Mouse (Mus musculus): Measurements from ENCODE around the gene Nfrkb. TPM values are rescaled to one million over a fixed set of nuclear protein-coding genes. Genes with fewer than 3 reads are reported as not detected.
A peak's percentile ranks its signal among the peaks of the same experiment; 100 is the strongest.

Gene Nfrkb
- polyA plus RNA-seq, 1 experiment from 2014 or later: 27.5 TPM

DNA sequence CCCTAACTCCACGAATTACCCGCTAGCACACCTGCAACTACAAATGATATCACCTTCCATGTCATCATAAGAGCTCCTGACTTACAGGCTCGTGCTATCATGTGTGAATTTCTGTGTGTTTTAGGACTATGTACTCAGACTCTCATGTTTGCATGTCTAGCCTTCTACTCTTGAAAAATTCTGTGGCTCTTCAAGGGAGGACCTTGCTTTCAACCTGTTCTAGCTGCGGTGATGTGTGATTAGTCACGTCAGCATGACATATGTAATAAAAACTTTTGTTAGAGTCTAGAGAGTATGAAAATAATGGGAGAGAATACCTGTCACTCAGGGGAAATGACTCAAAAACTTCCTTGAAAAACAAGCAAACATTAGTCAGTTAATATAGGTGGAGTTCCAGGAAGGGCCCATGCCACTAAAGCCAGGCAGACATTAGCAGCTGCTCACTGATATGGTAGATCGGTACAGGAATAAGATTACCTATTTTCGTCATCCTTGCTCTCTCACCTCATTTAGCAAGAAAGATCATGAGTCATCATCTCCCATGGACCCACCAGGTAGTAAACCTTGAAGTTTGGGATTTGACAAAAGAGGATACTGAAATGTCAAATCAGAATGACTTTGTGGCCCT lies 63.3 kb downstream of the Nfrkb start:
- DNase-seq (ENCODE audit: low spot score): no peak
- WGBS: 85% methylated on average over 7 of the region's 7 CpGs
- H3K27me3 ChIP-seq (replicated peaks; ENCODE audit: control insufficient read depth, insufficient read depth, low read length): no peaks in the 10 kb centered on the region
- no peaks in the 10 kb centered on the region; the same call in 1 of the 2 replicates for H3K4me1 ChIP-seq (replicated peaks; ENCODE audit: control insufficient read depth, insufficient read depth, low read length)
- no peak overlapping the region for H3K4me3 ChIP-seq (ENCODE audit: low read depth, low read length)
- no peak overlapping the region for H3K27ac ChIP-seq (ENCODE audit: low read depth)
- no peaks in the 10 kb centered on the region for H3K36me3 ChIP-seq (ENCODE audit: control insufficient read depth, insufficient read depth, low read length)
- no peak overlapping the region for H3K4me2 ChIP-seq (ENCODE audit: low read length)
- H3K9me3 ChIP-seq (ENCODE audit: control insufficient read depth, low read length): no peaks in the 10 kb centered on the region
- no peak overlapping the region for H3K9ac ChIP-seq (ENCODE audit: low read length)
- no peak for ATAC-seq (replicated peaks; ENCODE audit: low FRiP score, low TSS enrichment, low read depth)

GRCm38 (mm10) chr9:31452166-31452565 lies 66.2 kb downstream of the Nfrkb start:
- H3K36me3 ChIP-seq (ENCODE audit: control insufficient read depth, insufficient read depth, low read length): no peaks in the 10 kb centered on the region
- H3K9ac ChIP-seq (ENCODE audit: low read length): no peak overlapping the region
- H3K9me3 ChIP-seq (ENCODE audit: control insufficient read depth, low read length): no peaks in the 10 kb centered on the region
- WGBS: 46% methylated on average over 10 of the region's 10 CpGs
- H3K4me2 ChIP-seq (ENCODE audit: low read length): no peak overlapping the region
- no peak overlapping the region for H3K27ac ChIP-seq (ENCODE audit: low read depth)
- no peaks in the 10 kb centered on the region; the same call in 1 of the 2 replicates for H3K4me1 ChIP-seq (replicated peaks; ENCODE audit: control insufficient read depth, insufficient read depth, low read length)
- no peaks in the 10 kb centered on the region for H3K27me3 ChIP-seq (replicated peaks; ENCODE audit: control insufficient read depth, insufficient read depth, low read length)
- DNase-seq (ENCODE audit: low spot score) (no peak), ATAC-seq (replicated peaks; ENCODE audit: low FRiP score, low TSS enrichment, low read depth) (no peak; the same call in 1 of the 2 replicates)
- no peak overlapping the region for H3K4me3 ChIP-seq (ENCODE audit: low read depth, low read length)

DNA sequence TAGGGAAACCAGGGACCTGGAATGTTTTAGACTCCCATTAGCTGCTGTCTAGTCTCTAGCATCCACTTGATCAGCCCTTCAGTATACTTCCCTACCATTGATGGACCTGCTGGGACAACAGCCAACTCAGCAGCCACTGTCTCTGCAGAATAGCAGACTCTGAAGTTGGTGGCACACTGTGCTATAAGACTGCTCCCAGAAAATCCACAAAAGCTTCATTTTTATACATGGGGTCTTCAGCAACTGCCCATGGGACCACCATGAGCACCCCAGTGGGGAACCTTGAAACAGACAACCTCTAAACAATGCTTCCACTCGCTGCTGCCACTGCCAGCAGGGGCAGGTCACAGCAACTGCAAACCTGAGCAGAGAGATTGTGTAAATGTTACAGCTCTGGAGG lies 68.4 kb downstream of the Nfrkb start:
- Histone ChIP-seq H3K27me3 (replicated peaks; ENCODE audit: control insufficient read depth, insufficient read depth, low read length) (no peaks in the 10 kb centered on the region), H3K27ac (ENCODE audit: low read depth) (no peak overlapping the region), H3K9ac (ENCODE audit: low read length) (no peak overlapping the region), H3K4me1 (replicated peaks; ENCODE audit: control insufficient read depth, insufficient read depth, low read length) (no peaks in the 10 kb centered on the region; the same call in 1 of the 2 replicates), H3K9me3 (ENCODE audit: control insufficient read depth, low read length) (no peaks in the 10 kb centered on the region), H3K4me2 (ENCODE audit: low read length) (no peak overlapping the region), H3K36me3 (ENCODE audit: control insufficient read depth, insufficient read depth, low read length) (no peaks in the 10 kb centered on the region), H3K4me3 (ENCODE audit: low read depth, low read length) (no peak overlapping the region)
- DNase-seq (ENCODE audit: low spot score) (no peak), ATAC-seq (replicated peaks; ENCODE audit: low FRiP score, low TSS enrichment, low read depth) (no peak)
- 46% methylated on average over 1 of the region's 1 CpGs for WGBS

DNA sequence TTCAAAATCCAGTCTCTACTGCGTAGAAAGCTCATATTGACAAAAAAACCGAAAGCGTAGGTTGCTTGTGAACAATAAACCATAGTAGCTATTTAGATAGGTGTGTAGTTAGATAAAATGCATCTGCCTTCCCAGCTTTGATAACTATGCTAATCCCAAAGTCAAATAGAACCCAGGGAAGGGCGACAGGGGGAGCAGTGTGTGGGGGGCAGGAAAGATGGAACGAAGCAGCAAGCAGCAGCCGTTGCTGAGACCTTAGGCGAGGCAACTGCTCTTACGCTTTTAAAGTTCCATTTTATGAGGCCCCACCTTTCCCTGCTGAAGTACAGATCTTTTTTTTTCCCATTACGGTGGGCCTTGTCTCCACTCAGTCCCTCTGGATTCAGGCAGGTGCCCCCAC lies 77.2 kb downstream of the Nfrkb start:
- no peaks in the 10 kb centered on the region for H3K4me1 ChIP-seq (replicated peaks; ENCODE audit: control insufficient read depth, insufficient read depth, low read length)
- no peaks in the 10 kb centered on the region for H3K9me3 ChIP-seq (ENCODE audit: control insufficient read depth, low read length)
- no peaks in the 10 kb centered on the region for H3K36me3 ChIP-seq (ENCODE audit: control insufficient read depth, insufficient read depth, low read length)
- H3K27me3 ChIP-seq (replicated peaks; ENCODE audit: control insufficient read depth, insufficient read depth, low read length): peaks cover 23% of the 10 kb centered on the region
- H3K27ac ChIP-seq (ENCODE audit: low read depth): no peak overlapping the region
- ATAC-seq (replicated peaks; ENCODE audit: low FRiP score, low TSS enrichment, low read depth) (peak; percentile 53; the same call in 1 of the 2 replicates), DNase-seq (ENCODE audit: low spot score) (no peak)
- H3K4me3 ChIP-seq (ENCODE audit: low read depth, low read length): peak overlapping the region; percentile 23; the same call in 1 of the 2 replicates
- H3K4me2 ChIP-seq (ENCODE audit: low read length): peak overlapping the region; percentile 45
- 47% methylated on average over 9 of the region's 9 CpGs for WGBS
- no peak overlapping the region for H3K9ac ChIP-seq (ENCODE audit: low read length)

DNA sequence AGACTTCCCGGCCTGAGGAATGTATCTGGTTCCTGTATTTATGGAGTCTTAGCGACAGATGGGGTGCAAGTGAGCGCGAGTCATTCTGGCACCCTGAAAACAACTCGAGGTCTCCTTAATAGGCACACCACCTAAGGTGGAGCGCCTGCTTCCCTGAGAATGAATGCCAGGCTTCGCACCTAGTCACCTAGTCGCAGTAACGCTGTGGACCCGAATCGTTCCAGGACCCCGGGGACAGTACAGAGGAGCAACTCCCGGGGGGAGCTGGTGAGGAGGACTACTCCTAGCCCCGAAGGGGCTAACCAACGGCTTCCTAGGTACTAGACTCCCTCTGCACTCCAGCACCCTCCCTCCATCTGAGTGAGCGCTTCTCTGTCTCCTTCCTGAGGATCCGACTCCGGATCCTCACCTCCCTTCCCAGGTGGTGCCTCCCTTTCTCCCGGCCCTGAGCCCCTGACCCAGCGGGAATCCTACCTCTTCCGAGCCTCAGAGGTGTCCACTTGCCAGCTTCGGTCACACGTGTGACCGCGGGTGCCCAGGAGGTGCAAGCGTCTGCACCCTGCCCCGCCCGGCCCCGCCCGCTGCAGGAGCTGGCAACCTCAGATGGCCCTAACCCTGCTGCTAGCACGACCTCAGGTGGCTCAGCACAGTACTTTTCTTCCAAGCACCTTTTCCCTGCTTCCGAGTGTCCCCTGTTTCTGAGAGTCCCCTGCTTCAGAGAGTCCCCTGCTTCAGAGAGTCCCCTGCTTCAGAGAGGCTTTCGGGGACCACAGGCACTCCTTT lies 77.9 kb downstream of the Nfrkb start, which contains the start of gene Tmem45b:
Tmem45b (minus strand) TSS at position 771 of the 783 bp plus-strand sequence.
- Histone ChIP-seq H3K36me3 (ENCODE audit: control insufficient read depth, insufficient read depth, low read length) (no peaks in the 10 kb centered on the region), H3K27ac (ENCODE audit: low read depth) (no peak within 1 kb of the TSS; the same call in 1 of the 2 replicates), H3K4me3 (ENCODE audit: low read depth, low read length) (peak within 1 kb of the TSS; percentile 23), H3K9ac (ENCODE audit: low read length) (no peak within 1 kb of the TSS), H3K9me3 (ENCODE audit: control insufficient read depth, low read length) (no peaks in the 10 kb centered on the region), H3K4me2 (ENCODE audit: low read length) (peak within 1 kb of the TSS; percentile 45), H3K27me3 (replicated peaks; ENCODE audit: control insufficient read depth, insufficient read depth, low read length) (peaks cover 23% of the 10 kb centered on the region), H3K4me1 (replicated peaks; ENCODE audit: control insufficient read depth, insufficient read depth, low read length) (no peaks in the 10 kb centered on the region)
- ATAC-seq (replicated peaks; ENCODE audit: low FRiP score, low TSS enrichment, low read depth): peak; percentile 84
- WGBS: 5% methylated on average over 33 of the region's 33 CpGs
- peak; percentile 58 for DNase-seq (ENCODE audit: low spot score)

Other genes with a start within 250 kb of the Nfrkb start
- 220 and 232 TPM in 2 replicates for gene Aplp2, start 174.4 kb upstream of the Nfrkb start, polyA plus RNA-seq (2014; fragmentation: Nextera tagmentation; extraction: Ambion mirVana)
- 6.0 and 6.4 TPM in 2 replicates for gene Prdm10, start 105.7 kb upstream of the Nfrkb start, polyA plus RNA-seq (2014; fragmentation: Nextera tagmentation; extraction: Ambion mirVana)
- gene Tmem45b, start 78.3 kb downstream of the Nfrkb start, polyA plus RNA-seq (2014; fragmentation: Nextera tagmentation; extraction: Ambion mirVana): 43.2 and 51.3 TPM in 2 replicates

Data from intestine, embryonic 14.5 days (tissue).